Mouse (Mus musculus): Measurements from ENCODE around the gene Zbtb34. TPM values are rescaled to one million over a fixed set of nuclear protein-coding genes. Genes with fewer than 3 reads are reported as not detected.

Gene Zbtb34
- polyA plus RNA-seq, 1 experiment from 2014 or later = 11.2 TPM

DNA sequence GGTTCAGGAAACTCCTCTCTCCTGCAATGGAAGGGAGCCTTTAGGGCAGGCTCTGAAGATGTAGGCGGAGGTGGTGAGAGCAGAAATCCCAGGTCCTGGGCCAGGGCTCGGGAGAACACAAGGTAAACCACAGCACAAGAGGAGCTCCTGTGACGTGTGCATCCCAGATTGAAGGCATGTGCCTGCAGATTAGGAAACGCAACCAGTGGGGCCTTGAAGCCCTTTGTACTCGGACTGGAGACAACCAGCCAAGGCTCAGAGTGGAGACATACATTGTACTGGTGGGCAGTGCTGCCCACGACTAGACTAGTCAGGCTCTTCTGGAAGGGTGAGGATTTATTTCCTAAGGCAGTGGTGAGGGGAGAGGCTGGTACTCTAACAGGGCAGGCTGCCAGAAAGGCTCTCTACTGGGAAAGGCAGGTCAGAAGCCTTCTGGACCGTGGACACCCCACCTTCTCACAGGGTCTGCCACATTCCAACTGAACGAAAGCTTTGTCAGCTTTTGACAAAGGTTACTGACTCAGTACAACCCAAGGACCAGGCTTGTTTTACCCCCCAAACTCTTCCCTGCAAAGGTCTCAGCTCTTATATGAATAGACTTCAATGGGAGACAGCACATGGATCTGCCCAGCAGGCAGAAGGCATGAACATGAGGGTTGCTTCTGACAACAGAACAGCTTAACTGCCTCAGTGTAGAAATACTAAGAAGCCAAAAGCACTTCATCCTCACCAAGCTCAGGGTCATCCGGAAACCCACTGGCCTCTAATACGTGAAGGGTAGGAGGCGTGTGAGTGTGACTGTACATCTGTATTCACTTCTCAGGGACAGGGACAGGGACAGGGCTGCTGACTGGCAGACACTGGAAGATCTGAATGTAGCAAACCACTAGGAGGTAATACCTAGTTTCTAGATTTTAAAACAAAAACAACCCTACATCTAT, 20.2 kb upstream of the Zbtb34 start:
- Histone ChIP-seq H3K9me3 (ENCODE audit: control insufficient read depth, low read length) (no peaks in the 10 kb centered on the region), H3K27ac (no peak overlapping the region), H3K4me3 (replicated peaks; ENCODE audit: low read length) (no peak overlapping the region), H3K4me1 (replicated peaks; ENCODE audit: control insufficient read depth, insufficient read depth, low read length) (no peaks in the 10 kb centered on the region), H3K27me3 (ENCODE audit: control insufficient read depth, insufficient read depth, low read length) (no peaks in the 10 kb centered on the region), H3K4me2 (replicated peaks) (no peak overlapping the region), H3K9ac (no peak overlapping the region), H3K36me3 (replicated peaks; ENCODE audit: control insufficient read depth, insufficient read depth) (peaks cover 79% of the 10 kb centered on the region)
- no peak for DNase-seq (ENCODE audit: low spot score)
- WGBS = 88% methylated on average over 11 of the region's 11 CpGs
- ATAC-seq (ENCODE audit: low FRiP score) = no peak

DNA sequence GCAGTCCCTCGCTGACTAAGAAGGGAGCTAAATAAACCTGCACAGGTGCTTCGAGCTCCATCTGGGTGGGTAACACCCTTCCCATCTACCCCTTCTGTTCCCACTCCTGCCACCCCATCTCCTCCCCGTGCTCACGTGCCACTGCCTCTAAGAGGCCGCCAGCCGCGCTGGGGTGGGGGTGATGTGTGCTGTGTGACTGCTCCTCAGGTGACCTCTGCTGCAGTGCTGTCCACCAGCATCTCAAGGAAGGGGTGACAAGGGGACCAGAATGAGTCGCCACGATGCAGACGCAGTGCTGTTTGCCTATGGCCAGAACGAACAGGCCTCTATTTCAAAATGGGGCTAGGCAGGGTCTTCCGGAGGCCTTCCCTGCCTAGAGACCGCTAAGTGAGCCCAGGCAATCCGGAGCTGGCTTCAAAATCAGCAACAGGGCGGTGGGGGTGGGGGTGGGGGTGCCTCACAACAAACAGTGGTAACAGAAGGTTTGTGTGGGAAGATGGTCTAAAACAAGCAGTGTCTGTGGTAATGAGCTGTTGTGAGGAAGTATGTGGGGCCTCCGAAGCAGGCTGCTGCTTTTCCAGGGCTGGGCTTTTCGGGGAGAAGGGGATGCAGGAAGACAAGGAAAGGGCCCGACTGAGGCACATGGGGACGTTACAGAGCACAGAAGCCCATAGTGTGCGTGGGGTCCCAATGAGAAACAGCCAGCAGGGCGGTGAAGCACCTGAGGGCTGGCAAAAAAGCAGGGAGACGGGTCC, 18.2 kb upstream of the Zbtb34 start:
- DNase-seq (ENCODE audit: low spot score) (no peak), ATAC-seq (ENCODE audit: low FRiP score) (no peak)
- no peak overlapping the region for H3K4me2 ChIP-seq (replicated peaks)
- no peaks in the 10 kb centered on the region for H3K27me3 ChIP-seq (ENCODE audit: control insufficient read depth, insufficient read depth, low read length)
- H3K9ac ChIP-seq = no peak overlapping the region
- peaks cover 59% of the 10 kb centered on the region for H3K36me3 ChIP-seq (replicated peaks; ENCODE audit: control insufficient read depth, insufficient read depth)
- WGBS = 93% methylated on average over 22 of the region's 22 CpGs
- no peaks in the 10 kb centered on the region for H3K9me3 ChIP-seq (ENCODE audit: control insufficient read depth, low read length)
- no peak overlapping the region for H3K27ac ChIP-seq
- no peaks in the 10 kb centered on the region for H3K4me1 ChIP-seq (replicated peaks; ENCODE audit: control insufficient read depth, insufficient read depth, low read length)
- no peak overlapping the region for H3K4me3 ChIP-seq (replicated peaks; ENCODE audit: low read length)

DNA sequence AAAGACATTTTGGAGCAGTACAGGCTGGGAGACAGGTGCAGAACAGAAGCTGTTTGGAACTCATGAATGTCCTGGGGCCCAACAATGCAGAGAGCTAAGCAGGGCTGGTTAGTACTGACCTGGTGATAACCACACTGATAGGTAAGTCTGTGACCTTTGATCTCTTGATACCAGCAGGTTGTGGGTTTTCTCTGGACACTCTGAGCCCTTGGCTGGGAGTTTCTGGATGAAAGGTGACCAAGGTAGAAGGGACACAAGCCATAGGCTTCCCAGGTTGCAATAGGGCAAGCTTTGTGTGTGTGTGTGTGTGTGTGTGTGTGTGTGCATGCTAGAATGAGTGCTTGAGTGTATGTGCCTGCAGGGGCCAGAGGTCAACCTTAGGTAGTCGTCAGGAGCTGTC, 15.7 kb upstream of the Zbtb34 start:
- H3K27ac ChIP-seq = no peak overlapping the region
- no peaks in the 10 kb centered on the region for H3K9me3 ChIP-seq (ENCODE audit: control insufficient read depth, low read length)
- WGBS = 85% methylated on average over 1 of the region's 1 CpGs
- ATAC-seq (ENCODE audit: low FRiP score) (no peak), DNase-seq (ENCODE audit: low spot score) (no peak)
- H3K4me1 ChIP-seq (replicated peaks; ENCODE audit: control insufficient read depth, insufficient read depth, low read length) = no peaks in the 10 kb centered on the region
- no peak overlapping the region for H3K9ac ChIP-seq
- H3K4me2 ChIP-seq (replicated peaks) = no peak overlapping the region
- H3K4me3 ChIP-seq (replicated peaks; ENCODE audit: low read length) = no peak overlapping the region
- H3K27me3 ChIP-seq (ENCODE audit: control insufficient read depth, insufficient read depth, low read length) = no peaks in the 10 kb centered on the region
- peaks cover 35% of the 10 kb centered on the region for H3K36me3 ChIP-seq (replicated peaks; ENCODE audit: control insufficient read depth, insufficient read depth)

DNA sequence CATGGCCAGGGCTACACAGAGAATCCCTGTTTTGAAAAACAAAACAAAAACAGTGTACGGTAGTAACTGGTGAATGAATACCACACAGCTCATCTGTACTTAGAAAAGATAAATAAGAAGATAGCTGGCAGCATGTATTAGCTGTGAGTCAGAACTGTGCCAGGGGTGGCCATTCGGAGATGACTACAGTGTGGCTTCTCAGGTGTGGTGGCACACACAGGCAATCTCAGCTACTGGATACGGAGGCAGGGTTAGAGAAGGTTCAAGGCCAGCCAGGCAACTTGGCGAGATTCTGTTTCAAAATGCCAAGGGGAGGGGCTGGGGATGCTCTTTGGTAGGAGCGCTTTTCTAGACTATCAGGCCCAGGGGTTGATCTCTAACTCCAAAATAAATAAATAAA, 14.6 kb upstream of the Zbtb34 start:
- no peak for ATAC-seq (ENCODE audit: low FRiP score)
- no peaks in the 10 kb centered on the region for H3K27me3 ChIP-seq (ENCODE audit: control insufficient read depth, insufficient read depth, low read length)
- WGBS = 89% methylated on average over 5 of the region's 5 CpGs
- H3K27ac ChIP-seq = no peak overlapping the region
- H3K4me2 ChIP-seq (replicated peaks) = no peak overlapping the region
- DNase-seq (ENCODE audit: low spot score) = no peak
- no peak overlapping the region for H3K4me3 ChIP-seq (replicated peaks; ENCODE audit: low read length)
- H3K9me3 ChIP-seq (ENCODE audit: control insufficient read depth, low read length) = no peaks in the 10 kb centered on the region
- H3K36me3 ChIP-seq (replicated peaks; ENCODE audit: control insufficient read depth, insufficient read depth) = peaks cover 25% of the 10 kb centered on the region
- H3K9ac ChIP-seq = no peak overlapping the region
- H3K4me1 ChIP-seq (replicated peaks; ENCODE audit: control insufficient read depth, insufficient read depth, low read length) = peaks cover 4% of the 10 kb centered on the region; the same call in 1 of the 2 replicates

DNA sequence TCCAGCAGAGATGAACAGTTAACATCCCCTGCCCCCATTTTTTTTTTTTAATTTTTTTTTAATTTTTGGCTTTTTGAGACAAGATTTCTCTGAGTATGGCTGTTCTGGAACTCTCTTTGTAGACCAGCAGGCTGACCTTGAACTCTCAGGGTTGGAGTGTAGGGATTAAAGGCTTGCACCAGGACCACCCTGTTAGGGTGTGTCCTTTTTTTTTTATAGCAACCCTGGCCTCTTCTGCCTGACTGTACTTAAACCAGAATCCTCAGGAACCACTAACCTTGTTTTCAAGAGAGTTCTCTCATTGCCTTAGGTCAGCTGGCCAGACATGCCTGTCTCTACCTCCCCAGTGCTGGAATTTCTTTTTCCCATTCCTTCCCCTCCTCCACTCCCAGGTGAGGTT, 13.7 kb upstream of the Zbtb34 start:
- H3K36me3 ChIP-seq (replicated peaks; ENCODE audit: control insufficient read depth, insufficient read depth) = peaks cover 16% of the 10 kb centered on the region
- H3K27ac ChIP-seq = no peak overlapping the region
- no peaks in the 10 kb centered on the region for H3K9me3 ChIP-seq (ENCODE audit: control insufficient read depth, low read length)
- no peak for DNase-seq (ENCODE audit: low spot score)
- H3K4me3 ChIP-seq (replicated peaks; ENCODE audit: low read length) = no peak overlapping the region
- no peak overlapping the region for H3K9ac ChIP-seq
- no peak for ATAC-seq (ENCODE audit: low FRiP score)
- peaks cover 7% of the 10 kb centered on the region; the same call in 1 of the 2 replicates for H3K4me1 ChIP-seq (replicated peaks; ENCODE audit: control insufficient read depth, insufficient read depth, low read length)
- no peaks in the 10 kb centered on the region for H3K27me3 ChIP-seq (ENCODE audit: control insufficient read depth, insufficient read depth, low read length)
- H3K4me2 ChIP-seq (replicated peaks) = no peak overlapping the region

DNA sequence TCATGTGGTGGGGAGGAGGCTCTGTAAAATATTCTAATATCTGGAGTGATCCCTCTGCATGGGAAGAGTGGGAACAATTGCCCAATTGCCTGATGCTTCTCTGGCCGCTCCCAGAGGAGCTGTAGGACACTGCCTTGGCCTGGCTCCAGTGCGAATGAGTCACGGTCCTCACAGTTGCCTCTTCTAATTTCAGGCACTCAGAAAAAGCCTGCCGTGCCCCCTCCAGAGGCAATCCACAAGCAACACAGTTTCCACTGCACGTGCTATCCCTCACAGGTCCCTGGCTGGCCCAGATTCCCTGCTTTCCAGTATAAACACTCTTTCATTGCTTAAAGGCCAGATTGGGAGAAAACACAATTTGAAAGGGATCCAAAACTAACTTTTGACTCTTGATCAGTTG, 13.2 kb upstream of the Zbtb34 start:
- H3K4me1 ChIP-seq (replicated peaks; ENCODE audit: control insufficient read depth, insufficient read depth, low read length) = peaks cover 7% of the 10 kb centered on the region; the same call in 1 of the 2 replicates
- no peaks in the 10 kb centered on the region for H3K9me3 ChIP-seq (ENCODE audit: control insufficient read depth, low read length)
- H3K4me3 ChIP-seq (replicated peaks; ENCODE audit: low read length) = no peak overlapping the region
- H3K36me3 ChIP-seq (replicated peaks; ENCODE audit: control insufficient read depth, insufficient read depth) = peaks cover 11% of the 10 kb centered on the region
- WGBS = 30% methylated on average over 5 of the region's 5 CpGs
- no peaks in the 10 kb centered on the region for H3K27me3 ChIP-seq (ENCODE audit: control insufficient read depth, insufficient read depth, low read length)
- DNase-seq (ENCODE audit: low spot score) (peak; percentile 59), ATAC-seq (ENCODE audit: low FRiP score) (no peak)
- H3K4me2 ChIP-seq (replicated peaks) = no peak overlapping the region
- H3K9ac ChIP-seq = no peak overlapping the region
- no peak overlapping the region for H3K27ac ChIP-seq

DNA sequence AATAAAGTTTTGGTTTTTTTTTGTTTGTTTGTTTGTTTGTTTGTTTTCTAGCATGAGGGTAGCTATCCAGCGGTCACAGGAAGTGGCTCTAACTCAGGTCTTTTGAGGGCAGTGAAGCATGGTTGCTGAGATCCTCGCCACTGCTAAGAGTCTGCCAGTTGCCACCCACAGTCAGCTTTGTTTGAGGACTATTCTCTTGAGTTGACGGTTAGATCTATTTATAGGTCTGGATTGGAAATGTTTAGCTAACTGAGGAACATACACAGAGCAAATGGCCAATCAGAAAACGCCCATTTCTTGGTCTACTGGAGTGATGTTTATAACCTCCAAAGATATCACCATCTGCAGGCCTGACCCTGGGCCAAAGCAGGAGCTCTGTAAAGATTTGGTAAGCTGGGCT, 11.6 kb upstream of the Zbtb34 start:
- Histone ChIP-seq H3K27ac (no peak overlapping the region), H3K9ac (no peak overlapping the region), H3K9me3 (ENCODE audit: control insufficient read depth, low read length) (no peaks in the 10 kb centered on the region), H3K36me3 (replicated peaks; ENCODE audit: control insufficient read depth, insufficient read depth) (peaks cover 4% of the 10 kb centered on the region; the same call in 1 of the 2 replicates), H3K4me1 (replicated peaks; ENCODE audit: control insufficient read depth, insufficient read depth, low read length) (peaks cover 7% of the 10 kb centered on the region; the same call in 1 of the 2 replicates), H3K4me3 (replicated peaks; ENCODE audit: low read length) (no peak overlapping the region), H3K4me2 (replicated peaks) (no peak overlapping the region), H3K27me3 (ENCODE audit: control insufficient read depth, insufficient read depth, low read length) (no peaks in the 10 kb centered on the region)
- ATAC-seq (ENCODE audit: low FRiP score) (no peak), DNase-seq (ENCODE audit: low spot score) (no peak)
- 53% methylated on average over 4 of the region's 4 CpGs for WGBS

DNA sequence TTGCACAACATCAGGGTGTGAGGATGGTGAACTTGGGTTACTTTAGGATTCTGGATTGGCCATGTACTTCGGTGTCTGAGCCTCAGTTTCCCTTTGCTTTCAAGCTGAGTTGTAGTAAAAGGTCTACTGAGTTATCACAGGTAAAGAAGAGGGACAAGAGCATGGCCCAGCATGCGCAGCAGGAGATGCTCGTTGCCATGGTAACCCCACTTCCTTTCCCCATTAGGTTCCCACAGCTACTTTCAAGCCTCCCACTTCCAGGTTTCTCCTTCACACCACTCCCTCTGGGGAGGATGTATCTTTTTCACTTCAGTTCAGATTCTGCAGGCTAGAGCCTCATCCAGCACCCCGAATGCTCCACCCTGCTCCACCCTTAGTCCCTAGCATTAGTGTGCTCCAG, 9.8 kb upstream of the Zbtb34 start:
- H3K4me3 ChIP-seq (replicated peaks; ENCODE audit: low read length) = no peak overlapping the region
- ATAC-seq (ENCODE audit: low FRiP score) (no peak), DNase-seq (ENCODE audit: low spot score) (peak; percentile 50)
- 30% methylated on average over 4 of the region's 4 CpGs for WGBS
- 0 out of 2 replicates have a peak overlapping the region, but pooled peaks have one; percentile 5 for H3K27ac ChIP-seq
- no peak overlapping the region for H3K4me2 ChIP-seq (replicated peaks)
- H3K27me3 ChIP-seq (ENCODE audit: control insufficient read depth, insufficient read depth, low read length) = no peaks in the 10 kb centered on the region
- no peak overlapping the region for H3K9ac ChIP-seq
- no peaks in the 10 kb centered on the region for H3K36me3 ChIP-seq (replicated peaks; ENCODE audit: control insufficient read depth, insufficient read depth)
- peaks cover 13% of the 10 kb centered on the region; the same call in 1 of the 2 replicates for H3K4me1 ChIP-seq (replicated peaks; ENCODE audit: control insufficient read depth, insufficient read depth, low read length)
- no peaks in the 10 kb centered on the region for H3K9me3 ChIP-seq (ENCODE audit: control insufficient read depth, low read length)

DNA sequence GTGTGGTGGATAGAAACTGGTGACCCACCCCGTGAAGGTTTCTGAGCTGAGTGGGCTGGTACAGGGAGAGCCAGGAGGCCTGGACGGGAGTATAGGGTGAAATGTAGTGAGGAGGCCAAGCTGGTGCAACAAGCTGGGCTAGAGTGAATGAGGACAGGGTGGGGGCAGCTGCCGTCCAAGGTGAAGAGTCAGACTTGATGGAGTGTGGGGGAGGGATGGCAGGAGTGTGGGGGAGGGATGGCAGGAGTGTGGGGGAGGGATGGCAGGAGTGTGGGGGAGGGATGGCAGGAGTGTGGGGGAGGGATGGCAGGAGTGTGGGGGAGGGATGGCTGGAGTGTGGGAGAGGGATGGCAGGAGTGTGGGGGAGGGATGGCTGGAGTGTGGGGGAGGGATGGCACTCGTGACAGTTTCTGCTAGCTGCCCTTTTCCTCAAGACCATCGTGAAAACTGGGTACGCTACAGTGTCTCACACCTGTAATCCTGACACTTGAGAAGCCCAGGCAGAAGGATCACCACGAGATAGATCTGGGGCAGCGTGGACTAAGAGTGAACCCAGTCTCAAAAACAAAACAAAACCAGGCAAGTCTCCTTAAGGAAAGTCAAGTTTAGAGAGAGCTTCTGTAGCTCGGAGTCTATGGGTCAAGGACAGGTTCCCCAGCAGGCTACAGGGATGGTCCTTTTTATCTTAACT, 9.0 kb upstream of the Zbtb34 start:
- no peaks in the 10 kb centered on the region for H3K27me3 ChIP-seq (ENCODE audit: control insufficient read depth, insufficient read depth, low read length)
- H3K9ac ChIP-seq = no peak overlapping the region
- WGBS = 21% methylated on average over 9 of the region's 9 CpGs
- no peak overlapping the region for H3K27ac ChIP-seq
- no peak overlapping the region for H3K4me3 ChIP-seq (replicated peaks; ENCODE audit: low read length)
- ATAC-seq (ENCODE audit: low FRiP score) (no peak), DNase-seq (ENCODE audit: low spot score) (no peak)
- no peak overlapping the region for H3K4me2 ChIP-seq (replicated peaks)
- no peaks in the 10 kb centered on the region for H3K9me3 ChIP-seq (ENCODE audit: control insufficient read depth, low read length)
- no peaks in the 10 kb centered on the region for H3K36me3 ChIP-seq (replicated peaks; ENCODE audit: control insufficient read depth, insufficient read depth)
- peaks cover 20% of the 10 kb centered on the region; the same call in 1 of the 2 replicates for H3K4me1 ChIP-seq (replicated peaks; ENCODE audit: control insufficient read depth, insufficient read depth, low read length)
